Mouse (Mus musculus) G1E (cell line): ENCODE results near the gene F10.

Experiments
- CTCF ChIP-seq: IDR thresholded peaks from 2 replicates; pipeline ENCODE4 v1.5.1; 2012; ENCODE audit warnings: low read depth, low read length, inconsistent platforms, mixed read lengths
- GATA1 ChIP-seq: IDR thresholded peaks from 2 replicates; pipeline ENCODE4 v1.6.1; 2012; ENCODE audit warnings: borderline replicate concordance, low read length, inconsistent platforms, mixed read lengths
- GATA2 ChIP-seq: IDR thresholded peaks from 2 replicates; pipeline ENCODE4 v1.6.1; 2012; ENCODE audit warnings: low read depth, low read length, inconsistent platforms, borderline replicate concordance
- POLR2AphosphoS5 ChIP-seq: IDR thresholded peaks from 2 replicates; pipeline ENCODE4 v1.6.1; 2012; ENCODE audit warnings: low read depth, low read length, inconsistent platforms; ENCODE audit not compliant: insufficient replicate concordance
- TAL1 ChIP-seq: conservative IDR thresholded peaks from 2 replicates; pipeline ENCODE4 v1.6.1; 2012; ENCODE audit warnings: low read depth, low read length, inconsistent platforms, mixed read lengths

DNA sequence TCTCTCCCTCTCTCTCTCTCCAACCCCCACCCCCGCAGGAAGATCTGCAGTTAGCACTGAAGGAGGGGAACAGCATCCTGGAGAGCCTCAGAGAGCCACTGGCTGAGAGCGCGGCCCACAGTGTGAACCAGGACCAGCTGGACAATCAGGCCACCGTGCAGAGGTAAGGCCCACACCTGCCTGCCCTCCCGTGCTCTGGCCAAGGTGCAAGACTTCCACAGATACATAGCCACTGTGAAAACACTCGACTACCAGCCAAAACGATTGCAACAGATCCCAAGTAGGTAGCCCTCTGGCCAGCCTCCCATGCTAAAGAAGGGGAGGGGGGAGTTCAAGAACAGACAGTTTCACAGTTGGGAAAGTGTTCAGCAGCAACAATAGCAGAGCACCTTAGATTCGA, 38.8 kb upstream of the F10 start:
- TF ChIP-seq TAL1 (no peak), GATA1 (no peak), CTCF (no peak), GATA2 (no peak), POLR2AphosphoS5 (no peak)
